Mouse (Mus musculus): ENCODE measurements around the gene Szrd1. TPM values are rescaled to one million over a fixed set of nuclear protein-coding genes. Genes with fewer than 3 reads are reported as not detected.

Szrd1 gene
- total RNA-seq, 2 experiments from 2014 or later, result 12.1 to 17.4 TPM

DNA sequence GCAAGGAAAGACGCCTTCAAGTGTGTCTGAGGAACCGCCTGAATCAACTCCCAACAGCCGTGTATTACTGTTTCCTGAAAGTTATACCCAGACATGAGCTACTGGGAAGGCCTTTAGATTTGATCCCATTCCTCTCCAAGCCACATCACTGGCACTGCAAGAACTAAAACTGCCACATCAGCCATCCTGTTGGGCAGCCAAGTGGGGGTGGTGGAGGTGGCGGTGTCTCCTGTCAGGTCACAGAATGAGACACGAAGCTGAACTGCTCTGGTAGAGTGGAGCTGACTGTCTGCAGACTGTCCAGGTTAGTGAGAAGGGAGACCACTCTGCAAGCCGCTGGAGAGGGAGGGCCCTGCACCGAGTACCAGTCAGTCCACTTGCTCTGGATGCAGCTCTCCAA is 16.9 kb downstream of the Szrd1 start:
- no peak for ATAC-seq (replicated peaks; ENCODE audit: low FRiP score, poor library complexity, severe bottlenecking)

- no peak for ATAC-seq (replicated peaks; ENCODE audit: low FRiP score, poor library complexity, severe bottlenecking)
These were observed 18.9 kb downstream of the Szrd1 start for GRCm38 (mm10) chr4:141120700-141121099.

DNA sequence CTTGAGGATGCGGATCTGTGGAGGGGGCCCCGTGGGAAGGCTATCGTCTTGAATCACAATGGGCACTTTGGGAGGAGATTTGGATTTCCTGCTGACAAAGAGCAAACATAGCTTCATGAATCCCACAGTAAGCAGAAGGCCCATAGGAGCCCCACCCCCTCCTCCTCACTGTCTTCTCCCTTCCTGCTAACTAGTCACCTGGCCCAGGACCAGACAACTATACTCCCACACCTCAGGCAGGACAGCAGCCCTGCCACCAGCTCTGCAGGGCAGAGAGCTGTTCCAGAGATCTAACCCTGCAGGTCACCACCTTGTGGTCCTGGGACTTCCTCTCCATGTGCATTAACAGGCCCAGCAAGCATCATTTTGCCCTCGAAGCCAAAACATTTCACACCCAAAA is 20.9 kb downstream of the Szrd1 start:
- no peak for ATAC-seq (replicated peaks; ENCODE audit: low FRiP score, poor library complexity, severe bottlenecking)

GRCm38 (mm10) chr4:141115398-141115797 is 24.2 kb downstream of the Szrd1 start:
- ATAC-seq (replicated peaks; ENCODE audit: low FRiP score, poor library complexity, severe bottlenecking), result no peak

DNA sequence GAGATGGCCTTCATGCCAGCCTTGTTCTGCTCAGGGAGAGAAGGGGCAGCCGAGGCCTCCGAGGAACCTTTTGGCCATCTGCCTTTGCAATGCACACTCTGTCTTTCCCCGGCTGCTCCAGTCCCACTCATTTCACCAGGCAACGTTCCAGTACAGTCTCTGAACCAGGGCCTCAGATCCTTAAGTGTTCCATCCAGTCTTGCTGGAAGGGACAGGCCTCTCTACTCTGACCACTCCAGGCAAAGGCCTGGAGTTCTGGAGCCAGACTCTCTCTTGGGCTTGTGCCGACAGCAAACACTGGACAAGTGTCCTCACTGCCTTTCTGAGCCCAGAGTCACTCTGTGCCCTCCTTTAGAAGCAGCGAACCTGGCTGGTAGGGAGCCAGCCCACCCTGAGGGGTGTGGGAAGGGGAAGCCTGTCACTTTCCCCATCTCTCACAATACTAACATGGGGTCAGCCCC is 25.0 kb downstream of the Szrd1 start:
- no peak for ATAC-seq (replicated peaks; ENCODE audit: low FRiP score, poor library complexity, severe bottlenecking)

DNA sequence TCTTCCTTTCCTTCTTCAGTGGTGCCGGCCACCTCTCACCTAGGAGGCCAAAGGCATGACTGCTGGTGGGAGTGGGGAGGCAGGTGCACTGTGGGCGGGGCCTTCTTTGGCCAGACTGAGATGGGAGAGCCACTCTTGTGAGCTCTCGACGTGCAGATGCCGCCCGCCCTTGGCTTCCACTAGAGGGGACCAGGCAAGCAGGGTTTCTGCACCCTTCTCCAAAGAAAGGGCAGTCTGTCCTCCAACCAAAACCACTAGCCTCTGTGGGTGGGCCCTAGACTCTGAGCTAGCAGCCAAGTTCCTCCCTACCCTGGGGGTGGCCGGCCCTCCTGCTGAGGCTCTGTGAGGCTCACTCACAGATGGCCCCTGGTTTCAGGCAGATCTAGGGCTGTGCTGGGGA is 25.7 kb downstream of the Szrd1 start:
- no peak for ATAC-seq (replicated peaks; ENCODE audit: low FRiP score, poor library complexity, severe bottlenecking)

DNA sequence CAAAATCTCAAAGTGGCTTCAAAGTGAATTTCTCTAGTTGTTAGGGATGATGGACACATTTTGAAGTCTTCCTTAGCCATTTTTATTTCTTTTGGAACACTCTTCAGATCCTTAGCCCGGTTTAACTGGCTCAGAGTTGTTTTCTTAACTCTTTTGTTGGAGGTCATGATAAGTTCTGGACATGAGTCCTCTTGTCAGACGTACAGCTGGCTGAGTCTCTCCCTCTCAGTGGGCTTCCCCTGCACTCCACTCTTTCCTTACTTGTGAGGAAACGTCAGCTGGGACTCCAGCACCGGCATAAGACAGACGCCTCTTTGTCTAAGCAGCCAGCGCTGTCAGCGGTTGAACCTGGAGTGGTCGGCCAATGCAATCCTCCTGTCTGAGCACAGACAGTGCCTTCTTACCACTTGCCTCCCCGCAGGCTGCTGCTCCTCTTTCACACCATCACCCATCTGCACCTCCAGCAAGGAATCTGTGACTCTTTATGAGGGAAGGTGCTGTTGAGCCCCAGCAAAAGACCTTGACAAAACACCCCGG is 31.3 kb downstream of the Szrd1 start:
- ATAC-seq (replicated peaks; ENCODE audit: low FRiP score, poor library complexity, severe bottlenecking), result no peak

DNA sequence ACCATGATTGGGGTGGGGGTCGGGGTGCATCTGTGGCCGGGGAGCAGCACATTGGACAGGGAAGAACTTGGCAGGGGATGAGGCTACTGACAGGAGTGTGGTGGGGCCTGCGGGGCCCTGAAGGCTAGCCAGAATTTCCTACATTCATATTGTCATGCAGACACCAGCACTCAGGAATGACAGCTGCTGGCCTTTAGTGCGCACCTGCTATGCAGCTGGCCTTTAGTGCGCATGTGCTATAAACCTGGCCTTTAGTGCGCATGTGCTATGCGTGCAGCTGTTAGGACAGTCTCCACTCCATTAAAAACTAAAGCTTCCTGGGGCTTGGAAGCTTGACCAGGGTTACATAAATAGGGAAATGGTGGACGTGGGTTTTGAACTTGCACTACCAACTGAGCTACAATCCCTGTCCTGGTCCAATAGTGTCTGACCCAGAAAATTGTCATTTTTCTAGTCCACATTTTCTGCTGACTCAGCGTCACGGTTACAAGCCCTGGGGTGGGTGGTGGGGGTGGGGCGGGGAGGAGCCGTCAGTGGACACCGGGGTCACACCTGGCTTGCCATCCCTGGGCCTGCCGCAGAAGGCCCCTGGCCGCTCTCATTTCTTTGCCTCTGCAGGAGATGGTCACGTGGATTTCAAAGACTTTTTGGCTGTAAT is 32.9 kb downstream of the Szrd1 start:
- no peak for ATAC-seq (replicated peaks; ENCODE audit: low FRiP score, poor library complexity, severe bottlenecking)

GRCm38 (mm10) chr4:141101855-141102254 is 37.7 kb downstream of the Szrd1 start:
- ATAC-seq (replicated peaks; ENCODE audit: low FRiP score, poor library complexity, severe bottlenecking), result peak; percentile 42; the same call in 1 of the 2 replicates

DNA sequence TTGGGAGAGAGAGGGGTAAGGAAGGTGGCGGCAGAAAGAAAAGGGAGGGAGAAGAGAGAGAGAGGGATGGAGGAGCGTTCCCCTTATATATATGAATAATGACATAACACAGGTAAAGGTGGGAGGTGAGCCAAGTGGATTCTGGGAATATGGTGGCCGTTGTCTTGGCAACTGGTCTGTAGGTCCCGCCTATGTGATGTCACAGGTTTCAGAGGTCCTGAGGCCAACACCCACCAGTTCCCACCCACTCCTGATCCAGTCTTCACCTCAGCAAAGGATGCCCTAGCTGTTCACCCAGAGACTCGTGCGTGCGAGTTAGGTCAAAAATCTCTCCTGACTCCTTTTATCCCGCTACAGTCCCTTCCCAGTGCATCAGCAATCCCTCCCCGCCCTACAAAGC is 38.3 kb downstream of the Szrd1 start:
- no peak for ATAC-seq (replicated peaks; ENCODE audit: low FRiP score, poor library complexity, severe bottlenecking)

- no peak for ATAC-seq (replicated peaks; ENCODE audit: low FRiP score, poor library complexity, severe bottlenecking)
These were observed 39.6 kb downstream of the Szrd1 start for GRCm38 (mm10) chr4:141099956-141100355.

DNA sequence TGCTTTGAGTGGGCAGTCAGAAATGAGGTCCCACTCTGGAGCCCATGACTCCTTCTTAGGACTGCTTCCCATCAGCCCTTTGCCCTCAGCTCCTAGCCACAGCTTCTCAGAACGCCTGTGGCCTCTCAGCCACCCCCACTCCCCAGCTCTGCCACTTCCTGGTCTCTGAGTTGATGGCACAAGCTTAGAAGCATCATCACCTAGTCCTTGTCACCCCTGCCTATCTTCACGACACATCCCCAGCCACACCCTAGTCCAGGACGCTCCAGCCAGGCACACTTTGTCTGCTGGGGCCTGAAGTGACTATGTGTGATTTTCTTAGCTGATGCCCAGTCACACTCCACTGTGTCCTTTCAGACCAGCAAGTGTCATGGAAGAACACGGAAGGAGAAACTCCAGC is 40.6 kb downstream of the Szrd1 start:
- ATAC-seq (replicated peaks; ENCODE audit: low FRiP score, poor library complexity, severe bottlenecking), result no peak

DNA sequence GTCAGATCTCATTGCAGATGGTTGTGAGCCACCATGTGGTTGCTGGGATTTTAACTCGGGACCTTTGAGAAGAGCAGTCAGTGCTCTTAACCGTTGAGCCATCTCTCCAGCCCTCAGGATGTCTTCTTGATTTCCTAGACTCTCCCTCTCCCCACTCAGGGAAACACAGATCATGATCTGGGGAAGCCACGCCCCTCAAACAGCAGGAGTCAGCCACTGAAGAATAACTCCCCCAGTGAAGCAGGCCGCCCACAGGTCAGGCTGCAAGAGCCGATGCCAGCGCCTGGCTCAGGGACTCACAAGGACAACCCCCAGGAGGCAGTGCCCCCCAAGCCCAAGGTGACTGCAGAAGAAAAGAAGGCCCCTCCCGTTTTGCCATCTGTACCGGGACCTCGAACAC is 42.9 kb downstream of the Szrd1 start:
- ATAC-seq (replicated peaks; ENCODE audit: low FRiP score, poor library complexity, severe bottlenecking), result no peak

DNA sequence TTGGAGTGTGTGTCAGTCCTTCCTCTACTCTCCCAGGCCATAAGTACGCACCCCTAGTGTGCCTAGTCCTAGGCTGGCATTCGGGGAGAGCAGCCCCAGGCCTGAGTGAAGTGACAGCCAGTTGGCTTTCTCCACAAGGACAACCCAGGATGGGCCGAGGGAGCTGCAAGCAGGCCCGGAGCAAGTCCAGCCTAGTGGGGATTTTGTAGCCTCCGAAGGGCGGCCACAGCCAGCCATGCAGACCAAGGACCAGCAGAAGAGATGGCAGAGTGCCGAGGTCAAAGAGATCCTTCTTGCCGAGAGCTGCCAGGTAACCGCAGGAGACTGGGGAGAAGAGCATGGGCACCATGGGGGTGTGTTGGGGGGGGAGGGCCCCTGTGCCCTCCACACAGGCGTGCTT is 44.6 kb downstream of the Szrd1 start:
- ATAC-seq (replicated peaks; ENCODE audit: low FRiP score, poor library complexity, severe bottlenecking), result no peak

- ATAC-seq (replicated peaks; ENCODE audit: low FRiP score, poor library complexity, severe bottlenecking), result no peak
These were observed 50.9 kb downstream of the Szrd1 start for GRCm38 (mm10) chr4:141088714-141089113.

DNA sequence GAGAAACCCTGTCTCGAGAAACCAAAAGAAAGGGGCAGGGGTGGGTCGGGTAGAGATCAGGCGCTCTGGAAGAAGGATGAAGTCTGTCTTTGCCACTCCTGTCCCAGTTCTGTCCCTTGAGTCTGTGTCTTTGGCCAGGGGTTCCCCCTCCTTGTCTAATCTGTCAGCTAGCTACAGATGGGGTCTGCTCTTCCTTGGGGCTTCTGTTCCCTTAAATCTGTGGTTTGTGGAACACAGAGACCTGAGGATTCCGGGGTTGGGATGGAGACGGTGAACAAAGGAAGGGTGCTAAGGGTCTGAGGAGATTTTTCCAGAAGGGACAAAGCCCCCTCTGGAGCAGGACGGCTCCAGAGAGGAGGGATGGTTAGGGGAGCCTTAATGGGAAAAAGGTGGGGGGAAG is 51.5 kb downstream of the Szrd1 start, which contains the start of gene Spata21:
Spata21 (plus strand) TSS at position 301 of the 400 bp plus-strand sequence.
- no peak for ATAC-seq (replicated peaks; ENCODE audit: low FRiP score, poor library complexity, severe bottlenecking)

DNA sequence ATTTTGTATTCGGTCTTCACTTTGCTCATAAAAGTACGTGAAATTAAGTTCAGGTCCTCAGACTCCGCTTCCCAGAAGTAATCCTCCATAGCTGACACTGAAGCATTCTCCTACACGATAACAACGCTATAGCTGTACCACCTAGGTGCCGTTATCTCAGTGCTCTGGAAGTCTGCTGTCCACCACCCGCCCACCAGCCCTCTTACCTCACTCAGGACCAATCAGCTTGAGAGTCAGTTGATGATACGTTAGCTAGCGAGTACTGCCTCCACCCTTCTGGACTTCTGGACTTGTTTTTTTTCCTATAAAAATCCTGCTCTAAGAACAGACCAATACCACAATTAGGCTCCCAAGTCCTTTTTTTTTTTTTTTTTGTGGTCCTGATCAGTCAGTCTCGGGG is 52.7 kb downstream of the Szrd1 start:
- ATAC-seq (replicated peaks; ENCODE audit: low FRiP score, poor library complexity, severe bottlenecking), result no peak

DNA sequence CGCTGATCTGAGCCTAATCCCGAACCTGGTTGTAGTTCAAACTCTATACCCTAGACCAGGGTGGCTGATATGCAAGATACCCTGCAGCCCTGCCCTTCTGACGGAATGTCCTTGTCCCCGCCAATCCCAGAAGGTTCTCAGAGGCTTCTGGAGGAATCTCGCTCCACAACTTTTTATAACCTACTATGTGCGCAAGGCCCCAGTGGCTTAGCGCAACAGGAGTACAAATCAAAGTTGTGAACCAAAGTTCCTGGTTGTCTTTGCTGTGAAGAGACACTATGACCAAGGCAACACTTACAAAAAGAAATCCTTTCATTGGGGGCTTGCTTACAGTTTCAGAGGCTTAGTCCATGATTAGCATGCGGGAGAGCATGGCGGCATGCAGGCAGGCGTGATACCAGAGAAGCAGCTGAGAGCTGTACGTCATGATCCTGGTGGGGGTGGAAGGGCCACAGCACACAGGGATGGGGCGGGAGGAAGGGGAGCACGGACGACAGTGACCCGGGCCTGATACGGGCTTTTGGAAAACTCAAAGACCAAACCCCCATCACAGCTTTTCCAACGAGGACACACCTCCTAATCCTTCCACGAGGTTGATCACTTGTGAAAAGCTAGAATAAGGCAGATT is 61.0 kb downstream of the Szrd1 start:
- ATAC-seq (replicated peaks; ENCODE audit: low FRiP score, poor library complexity, severe bottlenecking), result no peak

DNA sequence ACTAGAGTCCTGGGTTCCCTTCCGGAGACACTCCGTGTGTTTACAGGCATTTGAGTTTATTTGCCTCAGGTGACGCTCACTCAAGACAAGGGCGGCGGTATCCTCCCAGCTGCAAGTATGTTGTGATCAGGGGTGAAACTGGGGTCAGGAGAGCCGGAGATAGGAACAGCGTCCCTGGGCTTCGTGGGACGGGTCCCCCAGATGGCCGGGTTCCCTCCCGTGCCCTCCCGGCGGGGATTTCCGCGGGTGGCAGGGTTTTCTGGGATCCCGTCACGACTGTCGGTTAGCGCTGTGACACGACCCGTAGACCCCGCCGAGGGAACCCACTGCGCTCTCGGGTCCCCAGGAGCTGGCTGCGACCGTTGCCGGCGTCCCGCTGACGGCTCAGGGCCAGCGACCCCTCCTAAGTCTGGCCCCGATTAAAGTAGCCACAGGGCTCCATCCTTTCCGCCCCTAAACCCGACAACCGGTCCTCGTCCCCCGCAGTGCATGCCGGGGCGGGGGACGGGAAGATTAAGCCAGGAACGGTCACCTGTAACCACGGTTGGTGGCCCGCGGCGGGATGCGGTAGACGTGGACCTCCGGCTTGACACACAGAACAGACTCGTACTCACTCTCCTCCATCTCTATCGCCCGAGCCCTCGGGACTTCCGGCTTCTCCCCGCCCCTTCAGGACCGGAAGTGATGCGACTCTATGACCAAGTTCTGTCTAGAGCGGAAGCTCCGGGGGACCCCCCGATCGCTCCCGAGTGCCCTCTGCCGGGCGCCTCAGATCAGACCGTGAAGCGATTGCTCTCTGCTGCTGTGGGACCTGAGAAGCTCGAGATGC is 61.7 kb downstream of the Szrd1 start, which contains the start of gene Necap2:
Necap2 (minus strand) TSS at position 677 of the 829 bp plus-strand sequence.
- peak; percentile 89 for ATAC-seq (replicated peaks; ENCODE audit: low FRiP score, poor library complexity, severe bottlenecking)

DNA sequence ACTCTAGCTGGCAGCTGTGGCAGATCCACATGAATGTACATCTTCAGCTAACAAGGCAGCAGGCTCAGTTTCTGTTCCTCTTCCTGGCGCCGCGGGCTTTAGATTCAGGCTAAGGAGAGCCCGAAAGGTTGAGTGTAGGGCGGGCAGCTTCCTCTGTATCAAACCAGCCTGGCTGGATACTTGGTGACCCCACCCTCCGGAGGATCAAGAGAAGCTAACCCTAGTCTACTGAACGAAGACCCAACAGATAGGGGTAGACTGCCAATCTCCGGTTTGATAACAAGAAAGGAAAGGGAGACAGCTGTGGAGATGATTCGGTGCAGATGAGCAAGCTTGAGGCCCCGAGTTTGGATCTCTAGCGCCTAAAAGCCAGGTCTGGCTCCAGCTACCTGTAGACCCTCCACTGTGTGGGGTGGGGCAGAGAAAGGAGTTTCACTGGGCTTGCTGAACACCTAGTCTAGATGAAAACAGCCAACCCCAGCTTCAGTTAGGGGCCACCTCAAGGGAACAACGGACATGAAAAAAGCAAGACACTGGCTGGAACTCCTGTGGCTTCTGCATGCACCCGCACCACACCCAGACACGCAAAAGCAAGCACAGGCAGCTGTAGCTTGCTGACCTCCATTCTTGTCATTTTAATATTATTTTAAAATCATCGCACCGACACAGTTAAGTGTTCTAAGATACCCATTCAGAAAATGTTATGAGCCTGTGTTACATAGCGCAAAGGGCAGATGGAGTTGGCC is 62.6 kb downstream of the Szrd1 start:
- ATAC-seq (replicated peaks; ENCODE audit: low FRiP score, poor library complexity, severe bottlenecking), result peak; percentile 66
